Mouse (Mus musculus) C2C12 (cell line): ENCODE measurements at regions not wholly inside any gene's neighbourhood (a gene's known extent, or its start where the extent isn't known, plus 50 kb on each side); places are given as distances from the start of the nearest gene placed in this dataset.
"Not testable (repeated sequence)": the region's sequence is repeated elsewhere in the genome, so short reads cannot be mapped to it uniquely, and the experiment has no call there.

Experiments
- H3K27me3 ChIP-seq: one replicate; pipeline ENCODE4 v1.6.1; 2011; ENCODE audit not compliant: control insufficient read depth, insufficient read depth, insufficient read length
- H3K36me3 ChIP-seq: one replicate; pipeline ENCODE4 v1.6.1; 2011; ENCODE audit not compliant: control insufficient read depth, insufficient read depth
- H3K4me3 ChIP-seq: one replicate; pipeline ENCODE4 v1.5.1; 2011; ENCODE audit warnings: mild to moderate bottlenecking, control low read depth; ENCODE audit not compliant: poor library complexity, insufficient read depth, severe bottlenecking
- H3K79me2 ChIP-seq: one replicate; pipeline ENCODE4 v1.6.1; 2011; ENCODE audit not compliant: control insufficient read depth, insufficient read depth
- H3K79me3 ChIP-seq: one replicate; pipeline ENCODE4 v1.6.1; 2011; ENCODE audit warnings: low read depth, control low read depth
- H3ac ChIP-seq: one replicate; pipeline ENCODE3; 2011; ENCODE audit warnings: low read depth; ENCODE audit not compliant: control insufficient read depth, insufficient read length
- CEBPB ChIP-seq: IDR thresholded peaks from one replicate; pipeline ENCODE4 v1.6.1; 2011; ENCODE audit warnings: low read depth, mild to moderate bottlenecking, control low read depth, moderate library complexity
- CTCF ChIP-seq: IDR thresholded peaks from one replicate; pipeline ENCODE4 v1.5.1; 2011; ENCODE audit not compliant: control insufficient read depth, insufficient read depth, insufficient read length
- FOSL1 ChIP-seq: IDR thresholded peaks from one replicate; pipeline ENCODE4 v1.8.0; 2011; ENCODE audit warnings: mild to moderate bottlenecking, low read length; ENCODE audit not compliant: poor library complexity, insufficient read depth, severe bottlenecking
- MAX ChIP-seq: IDR thresholded peaks from one replicate; pipeline ENCODE4 v1.6.1; 2011; ENCODE audit warnings: mild to moderate bottlenecking, control low read depth
- MYOD1 ChIP-seq: IDR thresholded peaks from one replicate; pipeline ENCODE4 v1.6.1; 2011; ENCODE audit warnings: low read depth; ENCODE audit not compliant: control insufficient read depth, insufficient read length

GRCm38 (mm10) chr12:17852138-17852537, 161.5 kb downstream of the Hpcal1 start:
- not testable (repeated sequence) for H3K27me3 ChIP-seq, H3K36me3 ChIP-seq, H3K79me2 ChIP-seq, H3K4me3 ChIP-seq, H3ac ChIP-seq, H3K79me3 ChIP-seq
- peak; percentile 29 for TF ChIP-seq CTCF

- H3K79me3 ChIP-seq, H3K79me2 ChIP-seq, H3K36me3 ChIP-seq, H3K27me3 ChIP-seq, H3K4me3 ChIP-seq, H3ac ChIP-seq: not testable (repeated sequence)
These were observed 181.8 kb downstream of the Hpcal1 start for GRCm38 (mm10) chr12:17872491-17872890.

GRCm38 (mm10) chr12:17881371-17882116, 190.9 kb downstream of the Hpcal1 start:
- H3K79me3 ChIP-seq = peaks cover 13% of the 10 kb centered on the region
- peak overlapping the region; percentile 94 for H3ac ChIP-seq
- H3K27me3 ChIP-seq = no peaks in the 10 kb centered on the region
- no peak for TF ChIP-seq FOSL1
- peak; percentile 54 for TF ChIP-seq CTCF
- no peak for TF ChIP-seq CEBPB
- peaks cover 38% of the 10 kb centered on the region for H3K79me2 ChIP-seq
- H3K36me3 ChIP-seq = no peaks in the 10 kb centered on the region
- H3K4me3 ChIP-seq = peak overlapping the region; percentile 49

GRCm38 (mm10) chr12:17882117-17883116, 191.8 kb downstream of the Hpcal1 start:
- Histone ChIP-seq H3K79me3 (peaks cover 20% of the 10 kb centered on the region), H3K79me2 (peaks cover 43% of the 10 kb centered on the region), H3ac (peak overlapping the region; percentile 94), H3K4me3 (peak overlapping the region; percentile 49)
- H3K36me3 ChIP-seq, H3K27me3 ChIP-seq: not testable (repeated sequence)

- H3K4me3 ChIP-seq, H3K36me3 ChIP-seq, H3K27me3 ChIP-seq, H3ac ChIP-seq: not testable (repeated sequence)
- peaks cover 54% of the 10 kb centered on the region for H3K79me2 ChIP-seq
- peaks cover 28% of the 10 kb centered on the region for H3K79me3 ChIP-seq
These were observed 201.1 kb downstream of the Hpcal1 start for GRCm38 (mm10) chr12:17891663-17892310.

GRCm38 (mm10) chr12:17913058-17913457, 222.4 kb downstream of the Hpcal1 start:
- TF ChIP-seq MAX (peak; percentile 25), MYOD1 (peak; percentile 20), FOSL1 (peak; percentile 56)
- H3K27me3 ChIP-seq, H3K36me3 ChIP-seq, H3K4me3 ChIP-seq, H3ac ChIP-seq, H3K79me2 ChIP-seq, H3K79me3 ChIP-seq: not testable (repeated sequence)
